Mouse (Mus musculus): ENCODE results near the gene Dolk. TPM values are rescaled to one million over a fixed set of nuclear protein-coding genes. Genes with fewer than 3 reads are reported as not detected.

Gene Dolk
- polyA plus RNA-seq, 1 experiment from 2014 or later = 28.0 TPM

DNA sequence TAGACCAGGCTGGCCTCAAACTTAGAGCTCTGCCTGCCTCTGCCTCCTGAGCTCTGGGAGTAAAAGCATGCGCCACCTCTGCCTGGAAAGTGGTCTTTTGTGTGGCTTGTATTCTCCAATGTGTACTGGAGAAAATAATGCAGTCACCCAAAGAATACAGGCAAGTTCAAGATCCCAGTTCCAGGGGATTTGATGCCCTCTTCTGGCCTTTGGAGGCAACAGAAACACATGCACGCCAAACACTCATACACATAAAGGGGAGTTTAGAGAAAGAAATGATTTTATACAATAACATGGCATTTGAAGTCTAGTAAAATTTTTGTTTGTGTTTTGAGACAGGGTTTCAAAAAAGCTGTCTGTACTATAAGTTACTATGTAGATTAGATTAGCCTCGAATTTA is 13.4 kb upstream of the Dolk start:
- no peak for ATAC-seq
- Histone ChIP-seq H3K27ac (no peak overlapping the region), H3K36me3 (ENCODE audit: poor library complexity, severe bottlenecking) (peaks cover 79% of the 10 kb centered on the region), H3K9ac (no peak overlapping the region), H3K27me3 (no peaks in the 10 kb centered on the region), H3K4me2 (no peak overlapping the region), H3K4me1 (no peaks in the 10 kb centered on the region), H3K9me3 (replicated peaks) (no peaks in the 10 kb centered on the region), H3K4me3 (no peak overlapping the region)
- 86% methylated on average over 3 of the region's 3 CpGs for WGBS

DNA sequence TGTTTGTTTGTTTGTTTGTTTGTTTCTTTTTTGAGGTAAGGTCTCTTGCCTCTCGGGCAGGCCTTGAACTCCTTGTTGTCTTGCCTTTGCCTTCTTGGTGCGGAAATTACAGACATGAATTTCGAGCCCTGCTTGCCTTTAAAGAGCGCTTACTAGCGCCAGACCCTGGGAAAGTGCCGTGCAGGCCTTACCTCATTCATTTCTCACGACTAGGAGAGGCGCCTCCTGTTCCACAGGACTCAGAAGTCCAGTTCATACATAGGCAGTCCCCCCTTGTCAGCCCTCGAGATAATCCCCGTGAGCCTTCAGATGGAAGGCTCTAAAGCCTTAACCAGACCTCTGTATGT is 866 bp upstream of the Dolk start:
- ATAC-seq = no peak
- Histone ChIP-seq H3K4me3 (peak overlapping the region; percentile 95), H3K36me3 (ENCODE audit: poor library complexity, severe bottlenecking) (peaks cover 18% of the 10 kb centered on the region), H3K27me3 (no peaks in the 10 kb centered on the region), H3K9ac (peak overlapping the region; percentile 92), H3K27ac (peak overlapping the region; percentile 44; the same call in 1 of the 2 replicates), H3K4me1 (peaks cover 24% of the 10 kb centered on the region), H3K4me2 (peak overlapping the region; percentile 99), H3K9me3 (replicated peaks) (no peaks in the 10 kb centered on the region)
- under 1% methylated on average over 10 of the region's 10 CpGs for WGBS

DNA sequence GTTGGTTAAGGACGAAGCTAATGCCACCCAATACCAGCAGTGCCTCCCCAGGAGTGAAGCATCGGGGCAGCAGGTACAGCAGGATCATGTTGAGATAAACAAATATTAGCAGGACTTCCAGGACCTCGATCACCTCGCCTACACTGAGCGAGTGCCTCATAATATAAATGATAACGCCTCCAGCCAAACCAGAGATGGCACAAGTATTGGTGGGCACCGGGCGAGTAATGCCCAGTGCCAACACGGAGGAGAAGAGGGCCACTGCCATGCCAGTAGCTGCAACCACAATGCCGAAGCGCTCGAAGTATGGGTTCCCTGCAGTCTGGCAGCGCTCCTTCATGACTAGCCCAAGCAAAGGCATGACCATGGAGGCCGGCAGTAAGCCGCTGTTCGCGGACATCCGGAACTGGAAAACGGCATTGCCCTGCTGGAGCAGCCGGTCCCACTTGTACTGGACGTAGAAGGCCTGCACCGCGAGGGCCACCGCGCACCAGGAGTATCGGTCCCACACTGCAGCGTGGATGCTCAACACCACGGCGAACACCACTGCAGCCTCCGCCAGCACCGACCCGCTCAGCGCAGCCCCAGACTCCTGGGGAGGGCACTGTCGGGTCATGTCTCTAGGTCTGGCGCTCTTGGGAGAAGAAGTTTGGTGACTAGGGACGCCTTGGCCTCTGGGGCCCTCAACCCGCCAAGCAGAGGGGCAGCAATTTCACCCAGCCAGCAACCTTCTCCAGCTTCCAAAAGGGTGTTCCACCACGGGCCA is 535 bp downstream of the Dolk start:
- peaks cover 24% of the 10 kb centered on the region for H3K4me1 ChIP-seq
- H3K27me3 ChIP-seq = no peaks in the 10 kb centered on the region
- peak overlapping the region; percentile 92 for H3K9ac ChIP-seq
- no peaks in the 10 kb centered on the region for H3K9me3 ChIP-seq (replicated peaks)
- H3K4me2 ChIP-seq = peak overlapping the region; percentile 99
- no peak overlapping the region for H3K27ac ChIP-seq
- H3K36me3 ChIP-seq (ENCODE audit: poor library complexity, severe bottlenecking) = peaks cover 21% of the 10 kb centered on the region
- ATAC-seq = peak; percentile 66
- H3K4me3 ChIP-seq = peak overlapping the region; percentile 95
- WGBS = 14% methylated on average over 38 of the region's 38 CpGs

DNA sequence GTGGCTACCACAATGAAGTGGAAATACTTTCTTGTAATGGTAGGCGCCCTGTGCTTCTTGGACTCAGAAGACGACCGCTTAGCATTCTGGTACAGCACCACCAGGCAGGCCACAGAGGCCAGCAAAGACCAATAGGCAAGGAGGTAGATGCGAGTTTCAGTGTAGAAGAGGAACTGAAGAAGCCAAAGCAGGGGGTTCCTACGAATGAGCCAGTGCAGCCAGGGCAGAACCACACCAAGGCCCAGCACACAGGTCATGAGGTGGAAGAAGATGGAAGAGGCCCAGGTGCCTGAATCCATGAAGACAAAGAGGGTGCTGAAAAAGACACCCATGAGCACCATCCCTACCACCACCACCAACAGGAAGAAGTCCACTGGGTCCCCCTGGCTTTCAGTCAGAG is 1.1 kb downstream of the Dolk start:
- no peaks in the 10 kb centered on the region for H3K9me3 ChIP-seq (replicated peaks)
- no peak overlapping the region for H3K9ac ChIP-seq
- H3K4me1 ChIP-seq = peaks cover 24% of the 10 kb centered on the region
- H3K36me3 ChIP-seq (ENCODE audit: poor library complexity, severe bottlenecking) = peaks cover 18% of the 10 kb centered on the region; the same call in 1 of the 2 replicates
- WGBS = 93% methylated on average over 5 of the region's 5 CpGs
- no peaks in the 10 kb centered on the region for H3K27me3 ChIP-seq
- peak overlapping the region; percentile 95 for H3K4me3 ChIP-seq
- no peak for ATAC-seq
- H3K4me2 ChIP-seq = peak overlapping the region; percentile 99
- no peak overlapping the region for H3K27ac ChIP-seq

DNA sequence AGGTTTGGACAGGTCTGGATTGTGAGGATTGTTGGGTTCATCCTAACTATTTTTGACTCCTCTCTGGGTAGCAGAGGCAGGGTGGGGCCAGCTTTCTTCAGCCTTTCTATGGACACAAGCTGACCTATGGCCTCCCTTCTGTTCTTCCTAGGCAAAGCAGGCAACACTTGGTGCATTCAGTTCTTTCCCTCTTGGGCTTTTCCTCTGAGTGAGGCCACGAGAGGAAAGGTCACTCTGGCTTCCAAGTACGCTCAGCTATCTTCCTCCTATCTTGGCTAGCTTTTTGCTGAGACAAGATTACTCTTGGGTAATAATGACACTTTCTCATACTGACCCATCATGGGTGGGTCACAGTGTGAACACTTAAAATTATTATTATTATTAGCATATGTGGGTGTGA is 2.9 kb downstream of the Dolk start:
- Histone ChIP-seq H3K27me3 (no peaks in the 10 kb centered on the region), H3K4me3 (no peak overlapping the region), H3K36me3 (ENCODE audit: poor library complexity, severe bottlenecking) (peaks cover 22% of the 10 kb centered on the region; the same call in 1 of the 2 replicates), H3K9me3 (replicated peaks) (no peaks in the 10 kb centered on the region), H3K9ac (no peak overlapping the region), H3K4me2 (no peak overlapping the region), H3K4me1 (peaks cover 24% of the 10 kb centered on the region), H3K27ac (no peak overlapping the region)
- ATAC-seq = no peak
- WGBS = 88% methylated on average over 2 of the region's 2 CpGs

DNA sequence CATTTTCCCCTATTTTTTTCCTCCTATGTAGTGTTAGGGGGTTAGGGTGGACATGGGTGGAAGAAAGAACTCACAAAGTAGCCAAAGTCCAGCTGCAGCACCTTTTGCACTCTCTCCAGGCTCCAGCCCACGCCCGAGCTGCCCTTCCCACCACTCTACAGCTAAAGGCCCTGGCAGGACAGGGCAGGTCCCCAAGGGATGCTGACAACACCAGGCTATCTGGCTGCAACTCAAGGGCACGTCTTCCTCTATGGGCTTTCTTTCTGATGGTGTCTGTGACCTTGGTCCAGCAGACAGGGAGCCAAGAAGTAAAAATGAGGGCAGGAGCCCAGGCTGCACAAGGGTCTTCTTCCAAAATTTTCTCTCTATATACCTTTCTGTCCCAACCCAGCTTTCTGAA is 4.5 kb downstream of the Dolk start:
- Histone ChIP-seq H3K9me3 (replicated peaks) (no peaks in the 10 kb centered on the region), H3K4me2 (no peak overlapping the region), H3K4me3 (no peak overlapping the region), H3K27me3 (no peaks in the 10 kb centered on the region), H3K27ac (no peak overlapping the region), H3K9ac (no peak overlapping the region), H3K4me1 (peaks cover 11% of the 10 kb centered on the region), H3K36me3 (ENCODE audit: poor library complexity, severe bottlenecking) (peaks cover 32% of the 10 kb centered on the region; the same call in 1 of the 2 replicates)
- 81% methylated on average over 3 of the region's 3 CpGs for whole genome bisulfite sequencing
- ATAC-seq = no peak

DNA sequence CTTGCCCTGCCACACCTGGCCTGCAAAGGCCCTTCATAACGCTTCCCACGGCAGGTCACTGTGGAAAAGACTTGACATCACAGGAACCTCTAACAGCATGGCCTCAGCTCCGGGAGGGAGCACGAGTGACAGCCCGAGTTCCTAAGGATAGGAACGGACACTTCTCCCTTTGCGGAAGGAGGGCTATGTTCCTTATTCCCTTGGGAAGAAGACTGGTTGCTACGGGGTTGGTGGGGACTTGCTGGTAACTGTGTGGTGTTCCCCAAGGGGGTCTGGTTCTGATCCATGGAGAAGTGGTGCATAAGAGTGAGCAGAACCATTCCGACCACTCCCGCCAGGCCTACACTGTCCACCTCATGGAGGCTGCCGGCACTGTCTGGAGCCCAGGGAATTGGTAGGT is 5.4 kb downstream of the Dolk start, which contains the start of gene Gm28038:
Gm28038 (plus strand) TSS at position 301 of the 400 bp plus-strand sequence.
- ATAC-seq = no peak
- Histone ChIP-seq H3K36me3 (ENCODE audit: poor library complexity, severe bottlenecking) (peaks cover 32% of the 10 kb centered on the region; the same call in 1 of the 2 replicates), H3K9ac (no peak within 1 kb of the TSS), H3K4me2 (no peak within 1 kb of the TSS), H3K27ac (no peak within 1 kb of the TSS), H3K4me3 (no peak within 1 kb of the TSS), H3K4me1 (peaks cover 11% of the 10 kb centered on the region), H3K9me3 (replicated peaks) (no peaks in the 10 kb centered on the region), H3K27me3 (no peaks in the 10 kb centered on the region)
- 93% methylated on average over 11 of the region's 11 CpGs for WGBS

DNA sequence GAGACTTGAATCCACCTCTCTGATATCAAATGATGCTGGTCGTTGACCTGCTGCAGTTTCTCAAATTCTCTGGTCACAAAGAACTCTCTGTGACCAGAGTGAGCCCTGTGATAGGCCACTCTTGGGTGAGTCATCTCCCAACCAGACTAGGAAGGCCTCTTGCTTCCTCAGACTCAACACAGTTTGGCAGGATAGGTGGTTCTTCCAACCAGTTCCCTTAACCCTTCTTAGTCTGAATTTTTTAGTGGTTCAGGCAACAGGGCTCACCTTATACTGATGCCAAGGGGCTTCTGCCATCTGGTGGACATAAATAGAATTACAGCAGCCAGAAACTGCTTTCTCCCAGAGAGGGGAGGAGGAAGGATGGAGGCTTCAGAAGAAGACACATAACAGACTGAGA is 16.0 kb downstream of the Dolk start:
- Histone ChIP-seq H3K4me3 (no peak overlapping the region), H3K9ac (no peak overlapping the region), H3K36me3 (ENCODE audit: poor library complexity, severe bottlenecking) (peaks cover 15% of the 10 kb centered on the region), H3K27me3 (no peaks in the 10 kb centered on the region), H3K4me1 (peaks cover 21% of the 10 kb centered on the region), H3K9me3 (replicated peaks) (no peaks in the 10 kb centered on the region), H3K4me2 (no peak overlapping the region), H3K27ac (no peak overlapping the region)
- peak; percentile 65 for ATAC-seq
- WGBS = 55% methylated on average over 1 of the region's 1 CpGs

DNA sequence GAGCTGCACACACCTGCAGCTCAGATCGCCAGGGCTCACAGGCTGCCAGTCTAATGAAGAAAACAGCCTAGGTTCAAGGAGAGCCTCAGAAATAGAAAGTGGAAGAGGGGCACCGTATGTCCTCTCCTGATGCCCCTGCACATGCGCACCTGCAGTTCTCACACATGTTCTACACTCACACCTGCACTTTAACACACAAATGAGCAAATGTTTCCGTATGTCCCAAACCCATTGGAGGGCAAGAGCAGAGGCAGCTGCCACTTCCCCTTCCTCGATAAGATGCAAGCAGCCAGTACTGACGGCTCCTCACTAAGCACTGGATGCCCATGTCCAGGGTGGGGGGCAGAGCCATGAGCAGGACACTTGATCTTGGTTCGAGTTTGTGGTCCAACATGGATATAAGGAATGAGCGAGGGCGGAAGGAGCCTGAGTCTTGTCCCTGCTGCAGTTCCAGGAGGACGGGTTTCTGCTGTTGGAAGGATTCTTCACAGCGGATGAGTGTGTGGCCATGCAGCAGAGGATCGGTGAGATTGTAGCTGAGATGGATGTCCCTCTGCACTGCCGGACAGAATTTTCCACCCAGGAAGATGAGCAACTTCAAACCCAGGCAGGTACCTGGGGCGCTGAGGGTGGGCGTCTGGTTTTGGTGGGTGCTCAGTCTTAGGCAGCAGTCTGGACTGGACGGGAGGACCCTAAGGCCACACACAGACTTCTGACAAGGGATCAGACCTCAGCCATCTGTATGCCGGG is 16.7 kb downstream of the Dolk start:
- no peak overlapping the region for H3K4me2 ChIP-seq
- H3K27me3 ChIP-seq = no peaks in the 10 kb centered on the region
- H3K9ac ChIP-seq = no peak overlapping the region
- WGBS = 91% methylated on average over 17 of the region's 17 CpGs
- peaks cover 27% of the 10 kb centered on the region for H3K4me1 ChIP-seq
- no peak for ATAC-seq
- H3K4me3 ChIP-seq = no peak overlapping the region
- H3K27ac ChIP-seq = no peak overlapping the region; the same call in 1 of the 2 replicates
- H3K9me3 ChIP-seq (replicated peaks) = no peaks in the 10 kb centered on the region
- H3K36me3 ChIP-seq (ENCODE audit: poor library complexity, severe bottlenecking) = peaks cover 22% of the 10 kb centered on the region

DNA sequence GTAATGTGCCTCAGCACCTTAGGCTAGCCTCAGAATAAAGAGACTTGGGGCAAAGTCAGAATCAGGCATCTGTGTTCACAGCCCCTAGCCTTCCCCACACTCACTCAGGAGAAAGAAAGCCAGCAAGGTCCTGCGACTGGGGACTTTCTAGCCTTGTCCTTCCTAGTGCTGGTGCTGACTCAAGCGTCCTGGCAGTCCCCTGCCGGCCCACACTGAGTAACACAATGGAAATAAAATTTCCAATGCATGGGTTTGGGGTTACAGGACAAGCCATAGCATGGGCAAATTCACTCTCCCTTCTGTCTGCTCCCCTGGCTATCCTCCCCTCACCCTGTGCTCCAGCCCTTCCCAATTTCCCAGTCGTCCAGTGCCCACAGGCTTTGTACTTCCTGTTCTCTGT is 17.8 kb downstream of the Dolk start:
- Histone ChIP-seq H3K27me3 (no peaks in the 10 kb centered on the region), H3K4me3 (no peak overlapping the region), H3K4me2 (no peak overlapping the region), H3K36me3 (ENCODE audit: poor library complexity, severe bottlenecking) (peaks cover 33% of the 10 kb centered on the region), H3K4me1 (peaks cover 37% of the 10 kb centered on the region), H3K27ac (no peak overlapping the region), H3K9me3 (replicated peaks) (no peaks in the 10 kb centered on the region), H3K9ac (no peak overlapping the region)
- 62% methylated on average over 4 of the region's 4 CpGs for WGBS
- ATAC-seq = no peak

DNA sequence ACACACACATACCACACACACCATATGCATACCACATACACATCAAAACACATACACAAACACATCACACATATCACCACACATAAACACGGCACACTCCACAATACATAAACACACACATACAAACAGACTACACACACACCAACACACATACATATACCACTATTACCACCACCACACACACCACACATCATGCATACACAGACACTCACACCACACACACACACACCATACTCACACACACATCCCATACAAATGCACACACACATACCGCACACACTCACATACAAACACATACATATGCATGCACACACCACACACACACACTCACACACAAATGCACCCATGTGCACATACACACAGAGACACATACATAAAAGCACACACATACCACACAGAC is 18.7 kb downstream of the Dolk start:
- Histone ChIP-seq H3K27ac (no peak overlapping the region), H3K9ac (no peak overlapping the region), H3K4me1 (peaks cover 45% of the 10 kb centered on the region), H3K9me3 (replicated peaks) (no peaks in the 10 kb centered on the region), H3K4me3 (no peak overlapping the region), H3K36me3 (ENCODE audit: poor library complexity, severe bottlenecking) (peaks cover 37% of the 10 kb centered on the region), H3K4me2 (no peak overlapping the region), H3K27me3 (no peaks in the 10 kb centered on the region)
- ATAC-seq = no peak
- 100% methylated on average over 2 of the region's 2 CpGs for WGBS

DNA sequence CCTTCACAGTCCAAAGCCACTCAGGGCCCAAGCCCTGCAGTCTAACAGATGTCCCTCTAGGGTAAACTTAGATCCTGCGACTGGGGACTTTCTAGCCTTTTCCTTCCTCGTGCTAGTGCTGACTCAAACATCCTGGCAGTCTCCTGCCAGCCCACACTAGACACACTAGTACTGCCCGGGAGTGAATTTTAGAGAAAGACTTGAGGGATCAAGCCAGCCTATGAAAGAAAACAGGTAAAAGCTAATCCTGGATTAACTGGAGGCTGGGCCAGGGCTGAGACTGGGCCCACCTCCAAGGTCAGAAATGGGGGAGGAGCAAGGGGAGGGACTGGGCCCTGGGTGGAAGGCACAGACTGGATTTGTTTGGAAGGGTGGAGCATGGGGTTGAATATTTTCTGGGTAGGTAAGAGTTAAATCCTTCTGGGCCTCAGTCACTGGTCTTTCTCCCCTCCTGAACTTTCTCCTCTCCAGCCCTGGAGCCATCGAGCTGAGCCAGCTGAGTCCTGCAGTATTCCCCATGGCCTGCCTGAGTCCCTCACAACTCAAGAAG is 19.7 kb downstream of the Dolk start:
- 17% methylated on average over 4 of the region's 4 CpGs for WGBS
- no peaks in the 10 kb centered on the region for H3K9me3 ChIP-seq (replicated peaks)
- no peak overlapping the region for H3K9ac ChIP-seq
- no peak overlapping the region for H3K4me3 ChIP-seq
- H3K36me3 ChIP-seq (ENCODE audit: poor library complexity, severe bottlenecking) = peaks cover 42% of the 10 kb centered on the region
- H3K4me1 ChIP-seq = peaks cover 51% of the 10 kb centered on the region
- no peaks in the 10 kb centered on the region for H3K27me3 ChIP-seq
- peak overlapping the region; percentile 70 for H3K27ac ChIP-seq
- no peak for ATAC-seq
- H3K4me2 ChIP-seq = no peak overlapping the region
